Mouse (Mus musculus) ES-E14 (cell line): ENCODE results near the gene Slc3a1. TPM values are rescaled to one million over a fixed set of nuclear protein-coding genes. Genes with fewer than 3 reads are reported as not detected.

Experiments used
- DNase-seq: peaks from one replicate; pipeline ENCODE4 v3.0.0-alpha.2; 2013; ENCODE audit warnings: low read depth, low spot score
- H3K27ac ChIP-seq: 2 replicates; pipeline ENCODE4 v1.5.1; 2012; ENCODE audit warnings: low read depth, mild to moderate bottlenecking, low read length, moderate library complexity, mixed read lengths; ENCODE audit not compliant: poor library complexity, insufficient read depth, severe bottlenecking
- H3K36me3 ChIP-seq: 2 replicates; pipeline ENCODE4 v1.6.1; 2012; ENCODE audit warnings: mild to moderate bottlenecking, low read length, moderate library complexity, mixed read lengths; ENCODE audit not compliant: control insufficient read depth, poor library complexity, insufficient read depth, severe bottlenecking
- H3K4me1 ChIP-seq, 2 experiments: fragments of 150-350 bp in 1 of 2; sonication (generic) in 1 of 2; 2 replicates each; pipeline ENCODE4 v1.6.1; 2012; ENCODE audit warnings: low read length in 2 of 2, mild to moderate bottlenecking in 1 of 2, mixed read lengths in 1 of 2; ENCODE audit not compliant: control insufficient read depth in 2 of 2, insufficient read depth in 2 of 2, poor library complexity in 1 of 2
- H3K4me3 ChIP-seq, 2 experiments: fragments of 150-350 bp in 1 of 2; sonication (generic) in 1 of 2; 2 replicates each; pipeline ENCODE4 v1.5.1; 2012; ENCODE audit warnings: low read length in 2 of 2, low read depth in 1 of 2, mild to moderate bottlenecking in 1 of 2, mixed read lengths in 1 of 2; ENCODE audit not compliant: insufficient read depth in 1 of 2, poor library complexity in 1 of 2, severe bottlenecking in 1 of 2
- H3K9ac ChIP-seq: 2 replicates; pipeline ENCODE4 v1.6.1; 2012; ENCODE audit warnings: low read depth, mild to moderate bottlenecking, low read length, mixed read lengths; ENCODE audit not compliant: poor library complexity, insufficient read depth, severe bottlenecking
- H3K9me3 ChIP-seq: fragments of 150-350 bp; sonication (generic); 2 replicates; pipeline ENCODE4 v1.6.1; 2012; ENCODE audit warnings: low read depth, mild to moderate bottlenecking, low read length; ENCODE audit not compliant: control insufficient read depth, insufficient read depth
- CHD2 ChIP-seq: IDR thresholded peaks from 2 replicates; pipeline ENCODE4 v1.6.1; 2014; ENCODE audit warnings: mild to moderate bottlenecking, low read depth, low read length, inconsistent platforms
- HCFC1 ChIP-seq: IDR thresholded peaks from 2 replicates; pipeline ENCODE4 v1.6.1; 2012; ENCODE audit warnings: low read length, inconsistent platforms, borderline replicate concordance; ENCODE audit not compliant: insufficient read depth
- MAFK ChIP-seq: IDR thresholded peaks from 2 replicates; pipeline ENCODE4 v1.6.1; 2014; ENCODE audit warnings: mild to moderate bottlenecking, low read depth, low read length, inconsistent platforms; ENCODE audit not compliant: insufficient read depth
- ZC3H11A ChIP-seq: IDR thresholded peaks from 2 replicates; pipeline ENCODE4 v1.6.1; 2012; ENCODE audit warnings: low read depth, mild to moderate bottlenecking, inconsistent platforms, low read length, borderline replicate concordance
- ZNF384 ChIP-seq: IDR thresholded peaks from 2 replicates; pipeline ENCODE4 v1.6.1; 2012; ENCODE audit warnings: low read depth, low read length, inconsistent platforms
- in situ Hi-C, 2 experiments: fragments of 600-800 bp; cut with MboI; formaldehyde crosslinking; loops; one replicate each; pipeline ENCODE4 v1.15.1; 2025; ENCODE audit warnings: low sequenced_read_pairs in 2 of 2, inconsistent platforms in 1 of 2; ENCODE audit not compliant: unreplicated experiment in 2 of 2
- total RNA-seq: library from RNA; depleted of rRNA; stranded (reverse); fragments of 300-350 nt; gene quantifications from 2 replicates; pipeline ENCODE4 v1.2.3, GENCODE M21; 2012

The Slc3a1 gene
- total RNA-seq, 1 experiment = 0.18 TPM

- H3K4me1 ChIP-seq = peaks cover 0 to 3% of the 10 kb centered on the region in 2 experiments; a peak in 1 of 4 replicates
- no peak for DNase-seq
- H3K4me3 ChIP-seq = no peak overlapping the region
- TF ChIP-seq ZNF384 (no peak), CHD2 (no peak), ZC3H11A (no peak), HCFC1 (no peak), MAFK (no peak)
- no peak overlapping the region for H3K27ac ChIP-seq
- H3K36me3 ChIP-seq = peaks cover 3% of the 10 kb centered on the region; the same call in 1 of the 2 replicates
- no peaks in the 10 kb centered on the region for H3K9me3 ChIP-seq
- no peak overlapping the region for H3K9ac ChIP-seq
- in situ Hi-C loops = no loop called here
Measured at GRCm38 (mm10) chr17:85027247-85027646, 929 bp upstream of the Slc3a1 start.

- peaks cover 3% of the 10 kb centered on the region; the same call in 1 of the 2 replicates for H3K36me3 ChIP-seq
- H3K4me3 ChIP-seq = no peak overlapping the region
- in situ Hi-C loops = no loop called here
- H3K27ac ChIP-seq = no peak overlapping the region
- no peak overlapping the region for H3K9ac ChIP-seq
- no peak for DNase-seq
- TF ChIP-seq ZC3H11A (no peak), CHD2 (no peak), MAFK (no peak), ZNF384 (no peak), HCFC1 (no peak)
- no peaks in the 10 kb centered on the region for H3K9me3 ChIP-seq
- H3K4me1 ChIP-seq = no peaks in the 10 kb centered on the region; a peak in 1 of 4 replicates
Measured at GRCm38 (mm10) chr17:85028797-85029196, 621 bp downstream of the Slc3a1 start.

DNA sequence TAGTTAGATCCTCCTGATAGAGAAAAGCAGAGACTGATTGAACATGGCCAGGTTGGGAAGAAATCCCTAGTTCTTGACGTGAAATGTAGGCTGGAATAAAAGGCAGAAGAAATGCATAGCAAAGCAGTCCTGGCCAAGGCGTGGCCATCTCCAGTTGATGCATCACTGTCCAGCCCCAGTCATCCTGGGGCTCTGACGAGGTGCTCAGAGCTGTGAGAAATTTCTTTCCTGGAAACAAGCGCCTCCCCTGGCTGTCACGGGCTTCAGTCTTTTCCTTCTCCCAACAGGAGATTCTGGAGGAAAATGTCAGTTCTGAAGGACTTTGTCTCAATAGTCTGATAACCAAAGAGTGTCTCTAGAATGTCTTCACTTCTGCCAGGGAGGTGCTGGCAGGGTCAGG lies 2.5 kb downstream of the Slc3a1 start:
- TF ChIP-seq MAFK (no peak), ZNF384 (no peak), HCFC1 (no peak), ZC3H11A (no peak), CHD2 (no peak)
- no peaks in the 10 kb centered on the region for H3K4me1 ChIP-seq
- in situ Hi-C loops = no loop called here

GRCm38 (mm10) chr17:85033087-85033486 lies 4.9 kb downstream of the Slc3a1 start:
- in situ Hi-C loops = no loop called here
- no peak for TF ChIP-seq ZC3H11A
- TF ChIP-seq CHD2 = no peak
- no peak for TF ChIP-seq ZNF384
- TF ChIP-seq HCFC1 = no peak
- TF ChIP-seq MAFK = no peak
- H3K4me3 ChIP-seq = no peak overlapping the region
- no peaks in the 10 kb centered on the region for H3K9me3 ChIP-seq
- H3K4me1 ChIP-seq = no peaks in the 10 kb centered on the region
- H3K27ac ChIP-seq = no peak overlapping the region
- H3K36me3 ChIP-seq = no peaks in the 10 kb centered on the region
- DNase-seq = no peak
- no peak overlapping the region for H3K9ac ChIP-seq

More for the DNA sequence above, 2.5 kb downstream of the Slc3a1 start:
- Histone ChIP-seq H3K36me3 (no peaks in the 10 kb centered on the region), H3K4me3 (no peak overlapping the region), H3K9me3 (no peaks in the 10 kb centered on the region), H3K27ac (no peak overlapping the region), H3K9ac (no peak overlapping the region)
- DNase-seq = no peak

GRCm38 (mm10) chr17:85034068-85034467 lies 5.9 kb downstream of the Slc3a1 start:
- no peaks in the 10 kb centered on the region for H3K9me3 ChIP-seq
- H3K27ac ChIP-seq = no peak overlapping the region
- H3K4me1 ChIP-seq = no peaks in the 10 kb centered on the region
- no peak for TF ChIP-seq CHD2
- no peaks in the 10 kb centered on the region for H3K36me3 ChIP-seq
- DNase-seq = no peak
- no peak overlapping the region for H3K4me3 ChIP-seq
- H3K9ac ChIP-seq = no peak overlapping the region
- in situ Hi-C loops = no loop called here
